Mouse (Mus musculus): ENCODE data around the gene Celsr1.

Gene Celsr1

DNA sequence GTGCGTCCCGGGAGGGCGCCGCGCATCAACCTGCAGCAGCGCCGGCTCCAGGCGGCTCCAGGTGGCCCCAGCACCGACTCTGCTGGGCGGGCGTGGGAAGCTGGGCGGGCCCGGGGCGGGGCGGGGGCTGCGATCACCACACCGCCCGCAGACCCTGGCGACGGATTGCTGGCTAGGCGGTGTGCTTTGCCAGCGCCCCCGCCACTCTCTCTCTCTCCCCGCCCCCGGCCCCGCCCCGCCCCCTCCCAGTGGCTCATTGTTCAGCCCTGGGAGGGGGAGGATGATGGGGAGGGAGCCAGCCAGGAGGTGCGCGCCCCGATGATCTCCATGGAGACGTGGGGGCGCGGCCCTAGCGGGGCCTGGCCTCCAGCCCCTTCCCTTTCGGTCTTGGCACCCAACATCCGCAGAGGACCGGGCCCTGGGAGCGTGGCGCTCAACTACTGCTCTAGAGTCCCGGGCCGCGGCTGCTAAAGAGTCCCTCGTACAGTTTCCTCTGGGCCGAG, 495 bp upstream of the Celsr1 start:
- DNase-seq, result peak; percentile 78 to 85

DNA sequence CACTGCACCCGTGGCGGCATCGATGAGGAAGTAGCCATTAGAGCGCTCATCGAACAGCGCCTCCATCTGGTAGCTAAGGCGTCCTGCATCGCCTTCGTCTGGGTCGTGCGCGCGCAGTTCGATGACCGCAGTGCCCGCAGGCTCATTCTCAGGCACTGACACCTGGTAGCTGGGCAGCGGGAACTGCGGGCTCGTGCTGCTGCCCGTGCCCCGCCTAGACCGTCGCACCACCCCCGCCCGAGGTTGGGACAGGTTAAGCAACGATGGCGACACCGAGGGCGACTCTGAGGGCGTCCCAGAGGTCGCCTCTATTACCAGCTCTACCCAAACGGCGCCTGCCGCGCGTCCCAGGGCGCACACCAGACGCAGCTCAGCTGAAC, 776 bp downstream of the Celsr1 start:
- DNase-seq, result peak; percentile 56 to 67

DNA sequence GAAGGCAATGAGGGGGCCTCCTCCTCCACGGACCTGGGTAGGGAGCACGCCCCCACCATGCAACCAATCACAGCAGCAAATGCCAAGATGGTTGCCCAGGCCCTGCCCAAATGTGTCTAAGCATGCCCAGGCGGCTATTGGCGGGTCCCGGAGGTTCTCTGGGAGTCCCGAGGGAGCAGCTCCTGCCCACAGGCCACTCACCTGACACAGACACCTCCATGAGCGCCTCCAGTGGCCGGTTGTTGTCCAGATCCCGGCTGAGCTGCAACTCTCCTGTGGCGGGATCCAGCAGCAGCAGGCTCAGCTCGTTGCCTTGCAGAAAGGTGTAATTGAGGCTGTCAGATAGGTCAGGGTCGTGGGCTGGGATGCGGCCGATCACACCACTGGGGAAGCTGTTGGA, 3.6 kb downstream of the Celsr1 start:
- peak in 1 of 2 experiments; percentile 50 for DNase-seq

DNA sequence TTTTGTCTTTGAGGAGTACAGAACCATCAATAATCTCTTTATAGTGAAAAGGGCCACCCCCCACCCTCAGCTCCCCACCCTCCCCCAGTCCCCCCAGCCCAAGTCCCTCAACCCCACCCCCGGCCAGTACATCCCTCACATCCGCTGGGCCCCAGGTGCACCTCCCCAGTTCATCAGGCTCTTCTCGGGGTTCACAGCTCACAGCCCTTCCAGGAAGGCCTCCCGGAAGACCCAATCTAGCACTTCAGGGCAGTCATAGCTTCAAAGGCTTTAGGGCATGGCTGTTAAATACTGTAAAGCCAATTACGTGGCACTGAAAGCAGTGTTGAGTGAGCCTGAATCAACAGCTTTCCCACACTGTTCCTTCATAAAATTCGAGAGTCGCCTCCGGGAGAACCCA, 5.7 kb downstream of the Celsr1 start:
- DNase-seq, result no peak

DNA sequence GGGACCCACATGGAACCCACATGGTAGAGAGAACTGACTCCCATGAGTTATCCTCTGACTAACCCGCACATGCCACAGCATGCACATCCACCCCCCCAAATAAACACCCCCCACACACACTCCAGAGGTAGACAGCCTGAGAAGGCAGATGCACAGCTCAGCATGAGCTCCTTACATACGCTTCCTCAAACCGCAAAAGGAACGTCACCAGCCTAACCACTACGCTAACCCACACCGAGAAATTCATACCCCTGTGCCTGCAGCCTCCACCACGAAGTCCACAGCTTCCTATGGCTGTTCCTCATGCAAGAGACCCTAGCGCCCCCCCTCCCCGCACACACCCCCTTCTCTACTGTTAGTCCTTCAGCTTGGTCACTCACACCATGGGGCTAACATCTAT, 11.6 kb downstream of the Celsr1 start:
- DNase-seq, result no peak

DNA sequence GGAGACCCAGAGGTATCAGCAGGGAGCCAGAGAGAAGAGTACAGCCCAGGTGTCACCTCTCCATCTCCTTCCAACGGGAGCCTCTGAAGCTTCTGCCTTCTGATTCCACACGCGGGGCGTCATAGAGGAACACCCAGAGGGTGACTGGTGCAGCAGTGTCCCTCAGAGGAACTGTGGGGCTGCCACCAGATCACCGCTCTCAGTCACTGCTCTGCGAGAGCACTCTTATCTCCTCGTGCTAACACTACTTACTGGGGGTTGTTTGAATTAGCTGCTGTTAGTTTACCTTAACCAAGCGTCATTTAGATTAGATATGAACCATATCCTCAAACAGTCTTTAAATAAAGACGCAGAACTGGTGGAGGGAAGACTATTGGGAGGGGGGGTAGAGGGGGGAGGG, 12.3 kb downstream of the Celsr1 start:
- DNase-seq, result no peak

DNA sequence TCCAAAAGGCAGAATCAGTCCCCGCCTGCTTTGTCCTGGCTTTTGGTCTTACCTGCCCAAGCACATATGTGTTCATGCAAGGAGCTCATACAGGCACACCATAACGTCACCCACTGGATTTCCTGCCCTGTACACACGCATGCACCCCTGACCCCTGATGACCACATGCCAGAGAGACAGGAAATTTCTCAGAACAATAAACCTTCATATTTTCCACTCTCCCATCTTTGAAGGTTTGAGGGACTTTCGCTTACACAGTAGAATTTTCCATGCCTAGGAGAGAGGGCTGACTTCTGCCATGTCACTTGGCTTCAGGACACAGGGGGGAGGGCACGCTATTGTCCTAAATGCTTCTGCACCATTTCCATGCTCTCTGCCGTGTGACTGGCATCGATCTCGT, 13.6 kb downstream of the Celsr1 start:
- DNase-seq, result no peak

DNA sequence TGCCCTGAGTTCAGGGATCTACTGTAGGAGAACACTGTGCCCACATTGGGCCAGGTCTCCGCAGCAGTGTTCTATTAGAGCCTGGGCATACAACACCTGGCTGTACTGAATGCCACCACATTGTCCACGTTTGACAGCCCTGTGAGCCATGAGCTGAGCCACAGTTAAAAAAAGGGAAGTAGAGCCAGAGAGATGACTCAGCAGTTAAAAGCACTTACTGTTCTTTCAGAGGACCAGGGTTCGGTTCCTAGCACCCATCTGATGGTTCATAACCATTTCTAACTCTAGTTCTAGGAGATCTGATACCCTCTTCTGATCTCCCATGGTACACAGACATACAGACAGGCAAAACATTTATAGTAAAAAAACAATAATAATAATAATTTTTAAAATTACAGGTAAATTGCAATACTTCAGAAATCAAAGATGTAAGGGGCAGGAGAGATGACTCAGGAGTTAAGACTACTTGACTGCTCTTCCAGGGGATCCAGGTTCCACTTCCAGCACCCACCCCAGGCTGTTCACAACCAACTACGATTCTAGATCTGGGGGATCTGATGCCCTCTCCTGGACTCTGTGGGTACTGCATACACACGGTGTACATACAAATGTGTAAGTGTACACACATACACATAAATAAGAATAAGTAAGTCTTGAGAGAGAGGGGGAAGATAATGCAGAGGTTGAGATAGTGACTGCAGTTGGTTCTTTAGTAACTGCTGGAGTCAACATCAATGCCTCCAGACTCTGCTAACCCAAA, 14.6 kb downstream of the Celsr1 start:
- no peak for DNase-seq

DNA sequence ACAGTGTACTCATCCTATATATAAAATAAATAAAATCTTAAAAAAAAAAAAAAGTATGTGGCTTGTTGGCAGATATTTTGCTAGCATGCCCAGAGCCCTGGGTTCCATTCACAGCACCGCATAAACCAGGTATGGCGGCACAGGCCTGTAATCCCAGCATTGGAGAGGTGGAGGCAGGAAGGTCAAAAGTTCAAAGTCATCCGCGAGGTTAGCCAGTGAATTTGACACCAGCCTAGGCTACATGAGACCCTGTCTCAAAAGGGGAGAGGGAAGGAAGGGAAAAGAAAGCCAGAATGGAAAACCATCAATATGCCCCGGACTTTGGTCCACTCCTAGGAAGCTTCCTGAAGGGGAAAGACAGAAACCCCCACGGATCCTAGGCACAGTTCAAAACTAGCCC, 16.2 kb downstream of the Celsr1 start:
- DNase-seq, result no peak

DNA sequence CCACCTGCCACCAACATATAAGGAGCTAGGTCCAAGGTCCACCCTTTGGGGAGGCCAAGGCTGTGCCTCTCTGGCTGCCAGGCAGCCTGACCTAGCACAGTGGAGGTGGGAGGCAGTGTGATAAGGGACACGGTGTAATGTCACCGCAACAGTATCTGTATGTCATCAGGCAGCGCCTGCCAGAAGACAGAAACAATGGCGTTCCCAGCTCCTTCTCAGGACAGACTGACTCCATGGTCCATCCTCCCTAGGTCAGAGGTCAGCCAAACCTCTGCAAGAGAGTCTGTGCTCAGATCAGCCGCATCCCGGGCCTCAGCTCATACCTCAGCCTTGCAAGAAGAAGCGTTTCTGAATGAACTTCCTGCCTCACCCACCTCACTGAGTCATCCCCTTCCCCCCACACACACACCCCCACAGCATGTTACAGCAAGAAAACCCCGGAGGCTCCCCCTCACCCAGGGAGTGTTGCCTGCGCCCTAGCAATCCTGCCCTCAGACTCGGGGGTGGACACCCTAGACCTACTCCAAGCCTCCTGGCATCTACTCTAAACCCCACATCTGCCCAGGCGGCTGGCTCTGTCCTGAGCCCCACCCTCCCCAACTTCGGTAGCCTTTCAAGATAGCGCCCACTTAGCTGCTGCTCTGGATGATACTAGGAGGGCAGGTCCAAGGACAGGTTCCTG, 17.6 kb downstream of the Celsr1 start:
- no peak for DNase-seq

DNA sequence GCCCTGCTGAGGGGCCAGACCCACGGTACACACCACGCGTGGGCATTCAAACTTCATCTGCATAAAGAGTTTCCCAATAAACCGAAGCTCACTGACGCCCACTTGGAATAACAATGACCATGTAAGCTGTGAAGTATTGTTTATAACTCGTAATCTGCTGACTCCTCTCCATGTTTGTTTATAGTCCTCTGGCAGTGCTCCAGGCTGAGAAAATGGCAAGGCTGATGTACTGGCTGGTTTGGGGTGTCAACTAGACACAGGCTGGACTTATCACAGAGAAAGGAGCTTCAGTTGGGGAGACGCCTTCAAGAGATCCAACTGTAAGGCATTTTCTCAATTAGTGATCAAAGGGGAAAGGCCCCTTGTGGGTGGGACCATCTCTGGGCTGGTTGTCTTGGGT, 18.6 kb downstream of the Celsr1 start:
- DNase-seq, result no peak

DNA sequence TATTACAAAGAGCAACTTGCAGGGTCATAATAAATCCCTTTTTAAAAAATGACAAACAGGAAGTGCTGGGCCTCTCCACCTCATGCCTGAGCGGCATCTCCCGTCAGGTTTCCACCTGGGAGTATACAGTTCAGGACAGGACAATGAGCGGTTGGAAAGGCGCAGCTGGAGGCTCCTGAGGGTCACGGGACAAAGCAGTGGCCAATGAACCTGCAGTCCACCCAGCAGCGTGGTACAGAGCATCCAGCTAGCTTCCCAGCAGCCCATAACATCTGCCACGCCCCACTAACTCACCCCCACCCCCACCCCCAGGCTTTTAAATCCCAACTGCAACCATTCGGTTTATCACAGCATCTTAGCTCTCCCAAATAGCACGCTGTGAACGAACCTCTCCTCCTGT, 19.9 kb downstream of the Celsr1 start:
- no peak for DNase-seq

DNA sequence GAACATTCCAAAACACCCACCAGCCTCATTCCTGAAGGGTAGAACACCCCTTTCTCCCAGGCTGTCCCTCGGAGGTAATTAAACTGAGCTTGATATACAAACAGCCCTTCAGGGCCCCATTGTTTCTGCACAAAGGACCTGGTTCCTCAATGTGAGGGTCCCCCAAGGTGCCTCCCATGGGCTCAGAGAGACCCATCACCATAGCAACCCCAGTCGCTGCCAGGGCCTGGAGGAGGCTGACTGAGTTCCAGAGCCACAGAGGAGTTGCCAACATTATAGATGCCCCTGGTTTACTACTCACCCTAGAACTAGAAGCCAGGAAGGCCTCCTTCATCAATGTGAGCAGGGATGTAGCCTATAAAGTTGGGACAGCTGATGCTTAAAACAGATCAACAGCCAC, 20.4 kb downstream of the Celsr1 start:
- DNase-seq, result no peak

DNA sequence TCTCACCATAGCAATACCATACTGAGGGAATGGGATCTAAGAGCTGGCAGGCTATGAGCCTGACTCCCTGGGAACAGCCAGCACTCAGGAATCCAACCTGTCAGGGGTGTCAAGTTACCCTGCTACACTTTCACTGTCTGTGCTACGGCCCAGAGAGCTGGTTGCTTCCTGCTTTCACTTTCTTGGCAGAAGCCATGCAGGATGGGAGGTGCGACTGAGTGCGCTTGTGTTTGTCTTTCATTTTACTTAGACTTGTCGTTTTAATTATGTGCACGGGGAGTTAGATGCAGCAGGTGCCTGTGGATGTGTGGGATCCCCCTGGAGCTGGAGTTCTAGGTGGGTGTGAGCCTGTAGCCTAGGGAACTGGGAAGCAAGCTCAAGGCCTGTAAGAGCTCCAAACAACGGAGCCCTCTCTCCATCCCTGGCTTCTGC, 25.9 kb downstream of the Celsr1 start:
- DNase-seq, result peak; percentile 40 to 62

DNA sequence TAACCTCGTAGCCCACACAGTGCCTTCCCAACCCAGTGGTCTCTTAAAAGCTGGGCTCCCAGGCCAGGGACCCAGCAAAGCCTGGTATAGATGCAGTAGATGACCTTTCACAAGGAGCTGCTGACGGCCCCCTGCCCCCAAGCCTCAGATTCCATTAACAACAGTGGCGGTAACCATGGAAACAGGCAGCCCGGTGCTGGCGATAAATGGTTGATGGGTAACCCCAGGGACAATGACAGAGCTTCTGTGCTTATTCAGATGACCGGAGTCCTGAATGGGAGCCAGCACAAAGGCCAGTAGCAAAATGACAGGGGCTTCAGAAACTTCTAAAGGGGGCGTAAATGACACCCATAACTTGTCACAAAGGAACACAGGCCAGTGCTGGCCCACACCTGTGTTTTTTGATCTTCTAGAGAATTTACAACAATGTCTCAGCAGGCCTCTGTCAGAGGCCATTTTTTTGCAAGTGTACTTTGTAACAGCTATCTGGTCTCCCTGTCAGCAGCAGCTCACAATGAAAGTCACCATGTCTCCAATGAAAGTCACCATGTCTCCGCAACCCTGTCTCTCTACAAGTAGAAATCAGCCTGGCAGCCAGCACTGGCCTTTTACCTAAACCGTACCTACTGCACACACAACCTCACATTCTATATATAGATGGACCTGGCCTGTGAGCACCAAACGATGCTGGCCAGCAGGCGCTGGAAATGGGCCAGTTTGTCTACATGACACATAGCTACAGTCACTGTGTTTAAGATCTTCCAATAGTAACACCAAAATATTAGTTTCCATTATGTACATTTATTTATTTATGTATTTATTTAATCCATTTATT, 27.7 kb downstream of the Celsr1 start:
- no peak for DNase-seq

DNA sequence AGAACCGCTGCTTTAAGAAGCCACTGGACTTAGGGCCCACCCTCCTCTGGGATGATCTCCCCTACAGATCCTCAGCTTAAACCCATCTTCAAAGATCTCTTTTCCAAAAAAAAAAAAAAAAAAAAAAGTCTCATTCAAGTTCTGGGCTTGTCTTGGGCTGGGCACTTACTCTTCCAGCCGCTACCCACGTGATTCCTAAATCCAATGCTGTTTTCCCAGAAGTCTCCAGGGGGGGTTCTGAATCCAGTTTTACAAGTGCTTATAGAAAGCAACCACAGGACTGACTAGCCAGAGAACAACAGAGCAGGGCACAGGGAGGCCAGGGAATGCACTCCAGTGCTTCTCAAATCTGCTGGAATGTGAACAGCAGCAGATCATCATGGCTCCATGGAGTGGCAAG, 29.5 kb downstream of the Celsr1 start:
- no peak for DNase-seq

DNA sequence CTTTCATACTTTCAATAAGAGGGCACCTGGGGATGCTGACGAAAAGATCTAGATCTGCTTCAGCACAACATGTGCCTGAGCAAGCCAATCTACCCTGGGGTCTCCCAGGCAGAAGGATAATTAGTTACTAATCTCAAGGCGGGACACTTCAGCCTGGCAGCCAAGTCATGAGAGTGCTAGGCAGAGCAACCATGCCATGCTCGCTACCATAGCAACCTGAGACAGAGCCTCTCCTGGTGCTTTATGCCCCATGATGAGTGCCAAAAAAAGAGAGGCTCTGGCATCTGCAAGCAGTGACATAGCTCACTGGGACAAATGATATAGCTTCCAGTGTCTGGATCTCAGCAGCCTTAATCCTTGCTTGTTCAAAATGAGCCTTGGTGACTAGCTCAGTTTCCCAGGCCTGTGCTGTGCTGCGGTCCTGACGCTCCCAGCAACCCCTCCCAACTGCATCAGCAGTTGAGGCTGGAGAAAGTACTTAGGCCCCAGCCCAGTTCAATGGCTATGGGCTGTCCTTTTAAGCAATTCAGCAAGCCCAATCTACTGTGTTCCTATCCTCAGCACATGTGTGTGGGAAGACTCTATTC, 32.8 kb downstream of the Celsr1 start:
- peak in 1 of 2 experiments; percentile 45 for DNase-seq

DNA sequence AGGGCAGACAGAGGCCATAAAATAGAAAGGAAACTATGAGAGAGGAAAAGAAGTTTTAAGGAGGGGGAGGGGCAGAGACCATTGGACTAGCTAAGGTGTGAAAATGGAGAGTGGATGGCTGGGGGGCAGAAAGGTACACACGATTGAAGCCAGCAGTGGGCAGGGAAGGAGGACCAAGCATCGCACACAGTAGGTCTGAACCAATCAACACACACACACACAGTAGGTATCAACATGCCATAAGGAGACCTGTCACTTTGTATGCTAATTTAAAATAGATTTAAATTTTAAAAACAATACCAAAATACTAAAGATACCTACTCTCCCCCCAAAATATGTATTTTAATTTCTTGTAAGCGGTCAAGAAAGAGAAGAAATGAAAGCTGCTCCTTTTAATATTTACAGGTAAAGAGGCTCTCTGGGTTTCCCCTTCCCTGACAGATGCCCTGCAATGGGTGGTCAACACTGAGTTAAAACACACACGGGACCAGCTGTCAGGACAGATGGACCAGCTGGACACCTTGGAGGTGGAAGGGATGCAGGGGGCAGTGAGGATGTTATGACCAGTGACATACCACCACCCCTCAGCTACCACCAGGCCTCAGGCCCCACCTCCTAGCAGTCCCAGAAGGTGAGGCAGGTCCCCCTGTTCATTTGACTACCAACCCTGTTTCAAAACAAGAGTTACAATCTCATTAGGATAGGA, 34.9 kb downstream of the Celsr1 start:
- no peak for DNase-seq

DNA sequence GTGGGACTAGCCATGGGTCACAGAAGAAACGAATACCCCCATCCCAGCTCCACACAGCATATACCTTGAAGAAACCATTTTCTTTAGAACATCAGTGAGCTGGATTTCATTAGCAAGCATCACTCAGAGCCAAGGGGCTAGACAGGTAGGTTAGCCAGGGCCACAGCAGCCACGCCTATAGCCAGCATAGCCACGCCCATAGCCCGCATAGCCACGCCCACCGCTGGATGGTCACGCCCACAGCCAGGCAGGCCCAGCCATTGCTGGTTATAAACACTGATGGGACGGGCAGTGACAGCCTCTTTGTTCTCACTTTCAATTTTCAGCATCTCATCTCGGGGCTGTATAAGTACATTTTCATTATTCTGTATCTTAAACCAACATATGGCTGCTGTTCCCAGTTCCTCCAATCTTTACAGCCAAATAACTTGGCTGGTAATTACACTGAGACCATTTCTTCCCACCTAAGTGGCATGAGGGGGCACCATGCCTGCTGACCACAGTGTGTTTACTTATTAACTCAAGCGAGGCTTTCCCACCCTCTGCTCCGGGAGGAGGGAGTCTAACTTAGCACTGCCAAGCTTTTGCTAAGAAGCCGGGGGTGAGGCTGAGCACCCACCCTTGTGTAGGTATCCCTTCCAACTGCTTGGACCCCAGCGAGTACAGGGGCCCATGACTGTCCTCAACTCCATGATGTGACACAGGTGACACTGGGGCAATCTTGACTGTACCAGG, 37.4 kb downstream of the Celsr1 start:
- DNase-seq, result peak; percentile 22 to 29

DNA sequence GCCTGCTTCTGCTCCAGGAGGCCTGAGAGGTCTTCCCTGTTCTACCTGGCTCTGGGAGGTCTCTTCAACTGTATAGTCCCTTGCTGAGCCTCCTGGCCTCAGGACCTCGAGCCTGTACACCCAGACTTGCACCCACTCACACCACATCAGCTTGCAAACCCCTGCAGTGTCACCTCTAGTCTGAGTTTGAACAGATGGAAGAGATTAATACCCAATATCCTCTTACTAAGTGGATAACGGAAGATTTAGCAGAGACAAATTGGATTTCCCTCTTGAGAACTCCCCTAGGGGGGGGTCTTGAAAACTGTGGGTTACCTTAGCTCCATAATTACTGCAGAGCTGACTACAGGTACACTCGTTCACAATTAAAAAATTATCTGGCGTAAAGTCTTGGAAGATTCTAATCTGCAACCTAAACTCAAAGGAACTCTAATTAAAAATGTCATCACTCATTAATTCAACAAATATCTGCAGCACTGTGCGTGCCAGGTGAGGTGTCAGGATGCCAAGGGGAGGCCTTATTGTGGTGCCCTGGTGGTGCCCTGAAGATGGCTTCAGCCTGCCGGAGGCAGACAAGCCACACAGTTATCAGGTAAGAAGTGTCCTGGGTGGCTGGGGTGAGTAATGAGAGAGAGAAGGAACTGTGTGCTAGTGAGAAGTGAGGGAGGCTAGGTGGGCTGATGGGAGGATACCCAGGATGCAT, 38.5 kb downstream of the Celsr1 start:
- no peak for DNase-seq

Data from lung, adult 18-20 months (tissue).